Mouse (Mus musculus) hindbrain, embryonic 14.5 days (tissue): Measurements from ENCODE around the gene Oit3. TPM values are rescaled to one million over a fixed set of nuclear protein-coding genes. Genes with fewer than 3 reads are reported as not detected.

Experiments
- ATAC-seq: fragments of 200-750 bp; cut with Nextera tagmentation; 2 replicates; pipeline ENCODE4 v1.8.0; 2017; ENCODE audit warnings: moderate number of reproducible peaks, mild to moderate bottlenecking, moderate TSS enrichment, moderate library complexity; ENCODE audit not compliant: low FRiP score
- DNase-seq: peaks from one replicate; pipeline ENCODE4 v3.0.0-alpha.2; 2015; ENCODE audit warnings: low spot score
- H3K27ac ChIP-seq: fragments of 300-500 bp; sonication (generic); 2 replicates; pipeline ENCODE4 v1.5.1; 2014; ENCODE audit warnings: mild to moderate bottlenecking, moderate library complexity
- H3K27me3 ChIP-seq: fragments of 300-500 bp; sonication (generic); 2 replicates; pipeline ENCODE4 v1.6.1; 2014; ENCODE audit warnings: mild to moderate bottlenecking, low read length, mixed read lengths; ENCODE audit not compliant: control insufficient read depth, insufficient read depth
- H3K36me3 ChIP-seq: fragments of 300-500 bp; sonication (generic); replicated peaks from 2 replicates; pipeline ENCODE4 v1.6.1; 2014; ENCODE audit not compliant: control insufficient read depth, insufficient read depth
- H3K4me1 ChIP-seq: fragments of 300-500 bp; sonication (generic); replicated peaks from 2 replicates; pipeline ENCODE4 v1.6.1; 2014; ENCODE audit warnings: antibody characterized with exemption, low read length, mixed read lengths; ENCODE audit not compliant: control insufficient read depth, insufficient read depth
- H3K4me2 ChIP-seq: fragments of 300-500 bp; sonication (generic); replicated peaks from 2 replicates; pipeline ENCODE4 v1.6.1; 2014; ENCODE audit warnings: mild to moderate bottlenecking, moderate library complexity
- H3K4me3 ChIP-seq: fragments of 300-500 bp; sonication (generic); replicated peaks from 2 replicates; pipeline ENCODE4 v1.5.1; 2014; ENCODE audit warnings: mild to moderate bottlenecking, low read length
- H3K9ac ChIP-seq: fragments of 300-500 bp; sonication (generic); 2 replicates; pipeline ENCODE4 v1.6.1; 2014
- H3K9me3 ChIP-seq: fragments of 300-500 bp; sonication (generic); 2 replicates; pipeline ENCODE4 v1.6.1; 2016; ENCODE audit warnings: low read length; ENCODE audit not compliant: control insufficient read depth
- WGBS: fragments of 180-500 bp; shearing (Covaris S2); extraction: QIAGEN DNeasy Blood & Tissue Kit; methylation state at CpG from one replicate; pipeline ENCODE4 v1.1.7; 2014; 5-methylcytosine and 5-hydroxymethylcytosine counted together
- polyA plus RNA-seq: library from polyadenylated mRNA; unstranded; fragments of >200 nt; fragmentation: Nextera tagmentation; extraction: Ambion mirVana; gene quantifications from 2 replicates; pipeline ENCODE4 v1.2.1, GENCODE M21; 2014

Oit3 gene
- 0.18 and 0.27 TPM in 2 replicates for polyA plus RNA-seq

GRCm38 (mm10) chr10:59441735-59442134 lies at the start of gene Oit3:
Oit3 (minus strand) TSS chr10:59441778.
- no peaks in the 10 kb centered on the region for H3K9me3 ChIP-seq
- WGBS = 83% methylated on average over 11 of the region's 11 CpGs
- ATAC-seq (no peak), DNase-seq (no peak)
- H3K27ac ChIP-seq = no peak within 1 kb of the TSS
- H3K4me3 ChIP-seq = no peak within 1 kb of the TSS
- H3K36me3 ChIP-seq = no peaks in the 10 kb centered on the region
- H3K4me1 ChIP-seq = no peaks in the 10 kb centered on the region
- H3K9ac ChIP-seq = no peak within 1 kb of the TSS
- no peak within 1 kb of the TSS for H3K4me2 ChIP-seq
- no peaks in the 10 kb centered on the region for H3K27me3 ChIP-seq

DNA sequence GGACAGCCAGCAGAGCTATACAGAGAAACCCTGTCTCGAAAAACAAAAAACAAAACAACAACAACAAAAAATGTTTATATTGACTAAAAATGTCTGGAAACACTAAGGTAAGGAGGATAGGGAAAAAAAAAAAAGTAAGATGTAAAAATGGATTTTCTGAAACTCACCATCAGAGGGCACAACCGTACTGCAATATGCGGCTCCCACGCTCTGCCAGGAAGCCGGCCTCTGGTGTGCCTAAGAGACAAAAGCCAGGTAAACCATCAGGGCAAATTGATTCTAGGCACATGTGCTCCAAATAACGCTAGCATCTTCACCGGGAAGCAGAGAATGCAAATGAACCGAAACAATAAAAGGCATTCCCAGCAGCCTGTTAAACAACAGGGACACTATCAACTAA lies 49.3 kb upstream of the Oit3 start:
- H3K4me2 ChIP-seq = no peak overlapping the region
- peaks cover 12% of the 10 kb centered on the region; the same call in 1 of the 2 replicates for H3K9me3 ChIP-seq
- no peaks in the 10 kb centered on the region for H3K27me3 ChIP-seq
- peak; percentile 28 for DNase-seq
- no peak for ATAC-seq
- H3K36me3 ChIP-seq = no peaks in the 10 kb centered on the region
- 81% methylated on average over 8 of the region's 8 CpGs for WGBS
- no peaks in the 10 kb centered on the region for H3K4me1 ChIP-seq
- no peak overlapping the region for H3K27ac ChIP-seq
- no peak overlapping the region for H3K4me3 ChIP-seq
- no peak overlapping the region for H3K9ac ChIP-seq

DNA sequence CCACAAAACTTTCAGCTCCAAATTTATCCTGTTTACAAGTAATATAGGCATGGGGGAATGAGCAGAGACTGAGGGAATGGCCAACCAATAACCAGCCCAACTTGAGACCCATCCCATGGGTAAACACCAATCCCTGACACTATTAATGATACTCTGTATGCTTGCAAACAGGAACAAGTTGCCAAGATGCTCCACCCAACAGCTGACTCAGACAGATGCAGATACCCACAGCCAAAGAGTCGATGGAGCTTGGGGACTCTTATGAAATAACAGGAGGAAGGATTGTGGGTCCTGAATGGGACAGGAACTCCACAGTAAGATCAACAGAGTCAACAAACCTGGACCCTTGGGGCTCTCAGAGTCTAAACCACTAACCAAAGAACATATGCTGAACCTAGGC lies 47.8 kb upstream of the Oit3 start:
- WGBS = 91% methylated on average over 1 of the region's 1 CpGs
- H3K9ac ChIP-seq = no peak overlapping the region
- peaks cover 2% of the 10 kb centered on the region; the same call in 1 of the 2 replicates for H3K4me1 ChIP-seq
- no peaks in the 10 kb centered on the region for H3K27me3 ChIP-seq
- H3K27ac ChIP-seq = no peak overlapping the region
- no peak overlapping the region for H3K4me2 ChIP-seq
- no peaks in the 10 kb centered on the region for H3K36me3 ChIP-seq
- H3K4me3 ChIP-seq = no peak overlapping the region
- peaks cover 12% of the 10 kb centered on the region; the same call in 1 of the 2 replicates for H3K9me3 ChIP-seq
- ATAC-seq = no peak
- DNase-seq = no peak

DNA sequence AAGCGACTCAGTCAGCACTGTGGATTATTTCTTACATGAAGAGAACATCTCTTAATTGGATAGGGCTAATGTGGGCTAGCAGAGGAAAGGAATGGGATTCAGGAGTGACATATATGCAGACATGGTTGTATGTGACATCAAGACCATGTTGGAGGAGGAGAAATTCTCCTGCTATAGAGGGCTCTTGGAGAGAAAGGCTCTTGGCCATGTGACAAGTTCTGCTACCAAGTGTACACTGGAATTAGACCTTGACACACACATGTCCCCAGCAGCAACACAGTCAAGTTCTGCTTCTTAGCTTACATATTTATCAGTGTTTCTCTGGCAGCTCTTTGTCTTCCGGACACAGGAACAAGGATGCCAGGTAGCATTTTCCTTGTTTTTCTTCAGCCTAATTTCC lies 45.8 kb upstream of the Oit3 start:
- Histone ChIP-seq H3K36me3 (no peaks in the 10 kb centered on the region), H3K9ac (no peak overlapping the region), H3K27ac (no peak overlapping the region), H3K4me3 (no peak overlapping the region), H3K4me1 (peaks cover 6% of the 10 kb centered on the region; the same call in 1 of the 2 replicates), H3K27me3 (no peaks in the 10 kb centered on the region), H3K4me2 (no peak overlapping the region), H3K9me3 (peaks cover 12% of the 10 kb centered on the region; the same call in 1 of the 2 replicates)
- DNase-seq = no peak
- WGBS = 85% methylated on average over 2 of the region's 2 CpGs
- no peak for ATAC-seq

- Histone ChIP-seq H3K4me1 (peaks cover 6% of the 10 kb centered on the region; the same call in 1 of the 2 replicates), H3K36me3 (no peaks in the 10 kb centered on the region), H3K27ac (peak overlapping the region; percentile 9; the same call in 1 of the 2 replicates), H3K4me3 (no peak overlapping the region), H3K9me3 (no peaks in the 10 kb centered on the region), H3K4me2 (no peak overlapping the region), H3K9ac (no peak overlapping the region), H3K27me3 (no peaks in the 10 kb centered on the region)
- ATAC-seq = no peak
- WGBS = 76% methylated on average over 6 of the region's 6 CpGs
- DNase-seq = no peak
Measured at GRCm38 (mm10) chr10:59484318-59484717, 42.7 kb upstream of the Oit3 start.

DNA sequence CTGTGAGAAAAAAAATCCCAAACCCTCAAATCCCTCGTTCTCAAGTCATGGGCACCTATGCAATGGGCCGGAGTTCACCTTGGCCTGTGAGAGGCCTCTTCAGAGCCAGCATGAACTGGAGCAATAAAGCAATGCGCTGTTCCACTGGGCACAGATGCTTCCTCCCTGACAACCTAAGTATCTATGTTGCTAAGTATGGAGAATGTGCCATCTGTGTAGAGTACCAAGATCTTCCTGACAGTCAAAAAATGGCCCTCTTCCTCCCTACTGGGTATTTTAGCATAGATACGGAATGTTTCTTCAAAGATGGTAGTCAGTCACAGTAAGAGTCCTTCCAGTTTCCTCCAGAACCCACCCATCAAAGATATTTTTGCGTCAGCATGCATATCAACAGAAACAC lies 39.8 kb upstream of the Oit3 start:
- no peak for ATAC-seq

GRCm38 (mm10) chr10:59470451-59470850 lies 28.9 kb upstream of the Oit3 start:
- Histone ChIP-seq H3K27ac (no peak overlapping the region), H3K36me3 (no peaks in the 10 kb centered on the region), H3K4me2 (no peak overlapping the region), H3K4me1 (peaks cover 11% of the 10 kb centered on the region; the same call in 1 of the 2 replicates), H3K4me3 (no peak overlapping the region), H3K9me3 (no peaks in the 10 kb centered on the region), H3K9ac (no peak overlapping the region), H3K27me3 (no peaks in the 10 kb centered on the region)
- no peak for ATAC-seq
- WGBS = 76% methylated on average over 5 of the region's 5 CpGs
- no peak for DNase-seq

More for the DNA sequence above, 39.8 kb upstream of the Oit3 start:
- Histone ChIP-seq H3K4me3 (no peak overlapping the region), H3K27ac (no peak overlapping the region), H3K9ac (no peak overlapping the region), H3K9me3 (0 out of 2 replicates have a peak, but pooled peaks cover 3% of the 10 kb centered on the region), H3K4me2 (no peak overlapping the region), H3K4me1 (peaks cover 6% of the 10 kb centered on the region; the same call in 1 of the 2 replicates), H3K36me3 (no peaks in the 10 kb centered on the region), H3K27me3 (no peaks in the 10 kb centered on the region)
- no peak for DNase-seq
- 88% methylated on average over 5 of the region's 5 CpGs for WGBS

DNA sequence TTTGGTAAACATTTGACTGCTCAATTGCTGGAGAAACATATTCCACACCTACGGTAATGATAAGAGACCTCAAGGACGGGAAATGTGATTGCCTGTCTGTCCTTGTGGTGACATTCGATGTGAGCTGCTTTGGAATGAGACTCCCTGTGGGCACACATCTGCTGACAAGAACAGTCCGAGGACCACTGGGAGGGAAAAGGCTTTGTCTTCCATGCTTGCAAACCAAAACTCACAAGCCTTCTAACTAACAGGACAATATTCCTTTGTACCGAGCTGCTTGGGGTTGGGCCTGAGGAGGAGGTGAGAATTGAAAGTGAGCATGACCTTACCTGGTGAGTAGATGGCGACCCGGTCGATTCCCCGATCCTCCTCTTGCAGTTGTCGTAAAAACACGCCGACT lies 25.7 kb upstream of the Oit3 start:
- Histone ChIP-seq H3K36me3 (no peaks in the 10 kb centered on the region), H3K4me1 (peaks cover 11% of the 10 kb centered on the region; the same call in 1 of the 2 replicates), H3K9ac (no peak overlapping the region), H3K4me3 (no peak overlapping the region), H3K4me2 (no peak overlapping the region), H3K9me3 (no peaks in the 10 kb centered on the region), H3K27me3 (no peaks in the 10 kb centered on the region), H3K27ac (no peak overlapping the region)
- no peak for DNase-seq
- 82% methylated on average over 12 of the region's 12 CpGs for WGBS
- ATAC-seq = no peak

- Histone ChIP-seq H3K36me3 (no peaks in the 10 kb centered on the region), H3K9me3 (no peaks in the 10 kb centered on the region), H3K27ac (no peak overlapping the region), H3K4me1 (peaks cover 6% of the 10 kb centered on the region; the same call in 1 of the 2 replicates), H3K4me2 (no peak overlapping the region), H3K4me3 (no peak overlapping the region), H3K27me3 (no peaks in the 10 kb centered on the region), H3K9ac (no peak overlapping the region)
- no peak for DNase-seq
- WGBS = 86% methylated on average over 4 of the region's 4 CpGs
- ATAC-seq = no peak
Measured at GRCm38 (mm10) chr10:59466626-59467025, 25.0 kb upstream of the Oit3 start.

DNA sequence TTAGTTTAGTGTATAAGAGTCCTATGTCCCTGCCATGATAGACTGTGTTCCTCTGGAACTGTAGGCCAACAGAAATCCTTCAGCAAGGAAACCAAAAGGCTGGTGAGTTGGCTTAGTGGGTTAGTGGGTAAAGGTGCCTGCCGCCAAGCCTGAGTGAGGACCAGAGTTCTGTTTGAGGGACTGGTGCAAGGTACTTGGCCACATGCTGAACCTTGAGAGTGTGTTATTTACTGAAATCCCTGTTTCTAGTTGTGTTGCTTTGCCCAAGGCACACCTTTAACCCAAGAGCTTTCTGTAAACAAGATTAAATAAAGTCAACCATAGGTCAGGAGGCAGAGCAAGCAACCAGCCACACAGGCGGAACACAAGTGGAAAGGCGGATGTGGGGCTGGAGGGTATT lies 24.0 kb upstream of the Oit3 start:
- H3K4me3 ChIP-seq = no peak overlapping the region
- no peaks in the 10 kb centered on the region for H3K27me3 ChIP-seq
- no peak overlapping the region for H3K4me2 ChIP-seq
- peaks cover 6% of the 10 kb centered on the region; the same call in 1 of the 2 replicates for H3K4me1 ChIP-seq
- DNase-seq (no peak), ATAC-seq (no peak)
- H3K9ac ChIP-seq = no peak overlapping the region
- 85% methylated on average over 3 of the region's 3 CpGs for WGBS
- no peaks in the 10 kb centered on the region for H3K9me3 ChIP-seq
- H3K36me3 ChIP-seq = no peaks in the 10 kb centered on the region
- no peak overlapping the region for H3K27ac ChIP-seq
